Mouse (Mus musculus) CH12.LX (cell line): ENCODE data around the gene D630003M21Rik.

Experiments used
- CTCF ChIP-seq, 2 experiments: IDR thresholded peaks in 1 of 2; conservative IDR thresholded peaks in 1 of 2; 2 replicates each; pipeline ENCODE4 v1.5.1; 2011 to 2012; ENCODE audit warnings: low read depth in 2 of 2, low read length in 2 of 2, improper control_type of control experiment in 1 of 2, inconsistent platforms in 1 of 2, mild to moderate bottlenecking in 1 of 2, moderate library complexity in 1 of 2
- E2F4 ChIP-seq: IDR thresholded peaks from 2 replicates; pipeline ENCODE4 v1.6.1; 2011; ENCODE audit warnings: low read depth, low read length, improper control_type of control experiment; ENCODE audit not compliant: insufficient replicate concordance
- EP300 ChIP-seq: IDR thresholded peaks from 2 replicates; pipeline ENCODE4 v1.6.1; 2011; ENCODE audit warnings: low read length, improper control_type of control experiment
- PAX5 ChIP-seq: IDR thresholded peaks from 2 replicates; pipeline ENCODE4 v1.6.1; 2012; ENCODE audit warnings: low read length, inconsistent platforms, mixed read lengths
- POLR2A ChIP-seq: IDR thresholded peaks from 2 replicates; pipeline ENCODE4 v1.6.1; 2011; ENCODE audit warnings: low read depth, mild to moderate bottlenecking, improper control_type of control experiment, low read length
- RAD21 ChIP-seq: IDR thresholded peaks from 2 replicates; pipeline ENCODE4 v1.6.1; 2011; ENCODE audit warnings: low read depth, mild to moderate bottlenecking, low read length, improper control_type of control experiment, moderate library complexity
- SIN3A ChIP-seq: IDR thresholded peaks from 2 replicates; pipeline ENCODE4 v1.6.1; 2012; ENCODE audit warnings: low read length, improper control_type of control experiment, inconsistent platforms
- SMC3 ChIP-seq: IDR thresholded peaks from 2 replicates; pipeline ENCODE4 v1.6.1; 2011; ENCODE audit warnings: low read depth, low read length, improper control_type of control experiment
- TCF12 ChIP-seq: IDR thresholded peaks from 2 replicates; pipeline ENCODE4 v1.6.1; 2014; ENCODE audit warnings: low read depth, mild to moderate bottlenecking, inconsistent platforms, low read length, improper control_type of control experiment
- USF1 ChIP-seq: IDR thresholded peaks from 2 replicates; pipeline ENCODE4 v1.6.1; 2014; ENCODE audit warnings: low read depth, mild to moderate bottlenecking, inconsistent platforms, low read length, improper control_type of control experiment
- USF2 ChIP-seq: conservative IDR thresholded peaks from 2 replicates; pipeline ENCODE4 v1.6.1; 2011; ENCODE audit warnings: low read depth, low read length, improper control_type of control experiment
- ZC3H11A ChIP-seq: IDR thresholded peaks from 2 replicates; pipeline ENCODE4 v1.6.1; 2012; ENCODE audit warnings: low read depth, mild to moderate bottlenecking, inconsistent platforms, low read length, improper control_type of control experiment
- ZKSCAN1 ChIP-seq: IDR thresholded peaks from 2 replicates; pipeline ENCODE4 v1.6.1; 2012; ENCODE audit warnings: low read depth, inconsistent platforms, low read length, improper control_type of control experiment, borderline replicate concordance
- ZMIZ1 ChIP-seq: IDR thresholded peaks from 2 replicates; pipeline ENCODE4 v1.6.1; 2012; ENCODE audit warnings: low read depth, mild to moderate bottlenecking, inconsistent platforms, low read length, improper control_type of control experiment

- no peak for TF ChIP-seq ZKSCAN1
- no peak for TF ChIP-seq E2F4
- TF ChIP-seq ZC3H11A: no peak
- no peak for TF ChIP-seq POLR2A
- TF ChIP-seq PAX5: no peak
- TF ChIP-seq USF2: no peak
- no peak for TF ChIP-seq SIN3A
- no peak for TF ChIP-seq CTCF (conservative IDR thresholded peaks at IDR 0.05 in 1 of 2, IDR thresholded peaks at IDR 0.05 in 1 of 2; ENCODE audit: low read depth in 2 of 2, low read length in 2 of 2)
- TF ChIP-seq TCF12: no peak
- TF ChIP-seq ZMIZ1: no peak
- TF ChIP-seq EP300: no peak
- no peak for TF ChIP-seq RAD21
- TF ChIP-seq USF1: no peak
- TF ChIP-seq SMC3: no peak
Observed at GRCm38 (mm10) chr2:158144750-158145527, 84.1 kb downstream of the D630003M21Rik start.
